Mouse (Mus musculus) G1E (cell line): ENCODE data around the gene Khdc1a. TPM values are rescaled to one million over a fixed set of nuclear protein-coding genes. Genes with fewer than 3 reads are reported as not detected.

Experiments used
- ATAC-seq: 2 replicates; pipeline ENCODE4 v1.8.0; 2016; ENCODE audit warnings: mild to moderate bottlenecking; ENCODE audit not compliant: insufficient number of reproducible peaks, poor library complexity, low FRiP score, severe bottlenecking; ENCODE audit errors: extremely low read depth
- DNase-seq: peaks from one replicate; pipeline ENCODE4 v3.0.0; 2012; ENCODE audit warnings: low spot score
- H3K27me3 ChIP-seq: 2 replicates; pipeline ENCODE4 v1.6.1; 2012; ENCODE audit warnings: mild to moderate bottlenecking, low read length, inconsistent platforms; ENCODE audit not compliant: insufficient read depth
- H3K36me3 ChIP-seq: replicated peaks from 2 replicates; pipeline ENCODE3; 2012; ENCODE audit warnings: mild to moderate bottlenecking, inconsistent platforms
- H3K4me1 ChIP-seq: 2 replicates; pipeline ENCODE4 v1.6.1; 2012; ENCODE audit warnings: low read depth, low read length, inconsistent platforms, mixed read lengths; ENCODE audit not compliant: insufficient read depth
- H3K4me3 ChIP-seq: 2 replicates; pipeline ENCODE4 v1.5.1; 2012; ENCODE audit warnings: low read depth, mild to moderate bottlenecking, inconsistent platforms, low read length, moderate library complexity, mixed read lengths
- H3K9me3 ChIP-seq: replicated peaks from 2 replicates; pipeline ENCODE4 v1.6.1; 2012; ENCODE audit warnings: inconsistent platforms
- CTCF ChIP-seq: IDR thresholded peaks from 2 replicates; pipeline ENCODE4 v1.5.1; 2012; ENCODE audit warnings: low read depth, low read length, inconsistent platforms, mixed read lengths
- GATA1 ChIP-seq: IDR thresholded peaks from 2 replicates; pipeline ENCODE4 v1.6.1; 2012; ENCODE audit warnings: borderline replicate concordance, low read length, inconsistent platforms, mixed read lengths
- GATA2 ChIP-seq: IDR thresholded peaks from 2 replicates; pipeline ENCODE4 v1.6.1; 2012; ENCODE audit warnings: low read depth, low read length, inconsistent platforms, borderline replicate concordance
- POLR2AphosphoS5 ChIP-seq: IDR thresholded peaks from 2 replicates; pipeline ENCODE4 v1.6.1; 2012; ENCODE audit warnings: low read depth, low read length, inconsistent platforms; ENCODE audit not compliant: insufficient replicate concordance
- TAL1 ChIP-seq: conservative IDR thresholded peaks from 2 replicates; pipeline ENCODE4 v1.6.1; 2012; ENCODE audit warnings: low read depth, low read length, inconsistent platforms, mixed read lengths
- polyA plus RNA-seq: library from polyadenylated mRNA; stranded (reverse); fragments of >175 nt; gene quantifications from 2 replicates; pipeline ENCODE4 v1.2.3, GENCODE M21; 2012
- total RNA-seq, 2 experiments: library from RNA; stranded (forward) in 1 of 2; stranded (reverse) in 1 of 2; fragments of 200-1000 nt in 1 of 2; fragments of >200 nt in 1 of 2; fragmentation: Nextera tagmentation in 1 of 2; gene quantifications; 2 replicates each; pipeline ENCODE4 v1.2.3; 2014 to 2017

Khdc1a gene
- total RNA-seq (2014; fragmentation: Nextera tagmentation) (not detected in 2 replicates), total RNA-seq (2017) (0.16 TPM in 1 of 2 replicates, not detected in the other), polyA plus RNA-seq (not detected in 2 replicates)

DNA sequence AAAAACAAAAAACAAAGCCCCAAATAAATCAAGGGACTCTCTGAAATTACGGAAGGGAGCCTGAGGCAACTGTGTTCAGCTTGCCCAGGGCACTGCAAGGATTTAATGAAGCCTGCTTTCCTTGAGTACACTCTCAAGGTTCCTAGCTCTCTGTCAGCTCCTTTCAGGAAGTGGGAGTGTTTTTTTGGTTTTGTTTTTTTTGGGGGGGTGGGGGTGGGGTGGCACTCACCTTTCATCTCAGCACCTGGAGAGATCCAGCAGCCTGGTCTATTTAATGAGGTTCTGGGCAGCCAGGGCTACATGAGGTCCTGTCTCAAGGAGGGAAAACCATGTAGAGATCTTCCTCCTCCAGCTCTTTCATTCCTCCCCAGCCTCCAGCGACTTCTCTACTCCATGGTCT, at the start of gene Khdc1a:
Gene Khdc1a (plus strand): TSS at position 301 of the 400 bp plus-strand sequence.
- no peak for TF ChIP-seq POLR2AphosphoS5
- no peak for TF ChIP-seq GATA1
- no peak for TF ChIP-seq CTCF
- TF ChIP-seq TAL1: no peak
- no peak for TF ChIP-seq GATA2
- Histone ChIP-seq H3K36me3 (no peaks in the 10 kb centered on the region), H3K27me3 (no peaks in the 10 kb centered on the region), H3K4me3 (no peak within 1 kb of the TSS), H3K4me1 (peaks cover 11% of the 10 kb centered on the region), H3K9me3 (peaks cover 3% of the 10 kb centered on the region; the same call in 1 of the 2 replicates)
- no peak for ATAC-seq
- no peak for DNase-seq

DNA sequence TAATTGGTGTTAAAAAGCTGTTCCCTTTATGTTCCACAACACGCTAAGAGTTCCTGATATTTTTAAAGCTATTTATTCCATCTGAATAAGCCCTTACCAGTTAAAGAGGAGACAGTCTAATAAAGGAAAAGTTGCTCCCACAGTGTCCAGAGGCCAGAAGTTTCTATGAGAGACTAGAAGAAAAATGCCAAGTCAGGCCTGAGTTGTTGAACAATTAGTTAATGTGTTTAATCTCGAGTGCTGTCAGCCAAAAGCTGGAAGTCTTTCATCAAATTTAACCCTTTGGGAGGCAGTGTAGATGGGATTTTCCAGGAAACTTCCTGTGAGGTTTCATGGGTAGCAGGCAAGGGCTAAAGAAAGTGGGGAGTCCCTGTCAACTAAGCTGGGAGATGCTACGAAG, 49.6 kb upstream of the Khdc1a start:
- Histone ChIP-seq H3K27me3 (peaks cover 25% of the 10 kb centered on the region), H3K36me3 (no peaks in the 10 kb centered on the region), H3K4me3 (no peak overlapping the region), H3K9me3 (no peaks in the 10 kb centered on the region), H3K4me1 (peaks cover 28% of the 10 kb centered on the region)
- TF ChIP-seq TAL1: no peak
- no peak for TF ChIP-seq GATA2
- no peak for TF ChIP-seq GATA1
- TF ChIP-seq POLR2AphosphoS5: no peak
- TF ChIP-seq CTCF: no peak
- DNase-seq (no peak), ATAC-seq (no peak)

DNA sequence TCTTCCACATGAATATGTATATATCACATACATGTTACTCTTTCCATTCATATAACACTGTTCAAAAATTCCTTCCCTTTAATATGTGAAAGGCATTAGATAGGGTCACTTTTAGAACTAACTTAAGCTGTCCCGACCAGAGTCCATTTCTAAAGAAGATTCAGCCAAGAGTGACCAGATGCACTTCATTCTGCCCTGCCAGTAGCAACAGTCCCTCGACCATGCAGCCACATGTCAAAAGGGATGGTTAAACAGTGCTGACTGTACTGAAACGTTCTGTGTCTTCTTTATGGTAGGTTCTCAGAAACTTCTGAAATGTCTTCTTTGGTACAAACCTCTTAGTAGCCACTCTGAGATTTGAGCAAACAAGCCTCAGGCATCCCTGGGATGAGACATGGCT, 47.8 kb upstream of the Khdc1a start:
- Histone ChIP-seq H3K4me1 (peaks cover 39% of the 10 kb centered on the region), H3K4me3 (no peak overlapping the region), H3K9me3 (no peaks in the 10 kb centered on the region), H3K27me3 (peaks cover 22% of the 10 kb centered on the region), H3K36me3 (no peaks in the 10 kb centered on the region)
- ATAC-seq: no peak
- no peak for TF ChIP-seq POLR2AphosphoS5
- TF ChIP-seq GATA1: no peak
- no peak for TF ChIP-seq CTCF
- TF ChIP-seq GATA2: no peak
- TF ChIP-seq TAL1: no peak
- no peak for DNase-seq

DNA sequence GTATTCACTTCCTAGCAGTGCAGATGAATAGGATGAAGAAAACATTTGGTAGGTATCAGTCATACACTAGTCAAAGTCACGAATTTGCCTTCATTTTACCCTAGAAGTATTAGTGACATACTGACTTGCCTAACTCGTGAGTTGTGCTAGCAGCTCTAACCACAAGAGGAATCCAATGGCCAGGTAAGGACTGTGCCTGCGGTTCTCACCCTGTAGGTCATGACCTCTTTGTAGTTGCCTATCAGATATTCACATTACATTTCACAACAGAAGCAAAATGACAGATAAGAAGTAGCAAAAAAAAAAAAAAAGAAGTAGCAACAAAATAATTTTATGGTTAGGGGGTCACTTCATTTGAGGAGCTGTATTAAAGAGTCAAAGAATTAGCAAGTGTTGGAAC, 45.3 kb upstream of the Khdc1a start:
- Histone ChIP-seq H3K4me3 (no peak overlapping the region), H3K9me3 (no peaks in the 10 kb centered on the region), H3K27me3 (peaks cover 22% of the 10 kb centered on the region), H3K36me3 (no peaks in the 10 kb centered on the region), H3K4me1 (peaks cover 44% of the 10 kb centered on the region)
- ATAC-seq (no peak), DNase-seq (no peak)
- no peak for TF ChIP-seq GATA2
- 0 out of 2 replicates have a peak, but pooled peaks have one; percentile 13 for TF ChIP-seq TAL1
- TF ChIP-seq CTCF: no peak

GRCm38 (mm10) chr1:21304646-21305045, 44.8 kb upstream of the Khdc1a start:
- no peaks in the 10 kb centered on the region for H3K36me3 ChIP-seq
- H3K4me1 ChIP-seq: peaks cover 47% of the 10 kb centered on the region
- H3K9me3 ChIP-seq: no peaks in the 10 kb centered on the region
- no peak overlapping the region for H3K4me3 ChIP-seq
- DNase-seq (no peak), ATAC-seq (no peak)
- TF ChIP-seq CTCF (no peak), TAL1 (no peak), POLR2AphosphoS5 (no peak), GATA2 (no peak), GATA1 (no peak)
- H3K27me3 ChIP-seq: peaks cover 22% of the 10 kb centered on the region

DNA sequence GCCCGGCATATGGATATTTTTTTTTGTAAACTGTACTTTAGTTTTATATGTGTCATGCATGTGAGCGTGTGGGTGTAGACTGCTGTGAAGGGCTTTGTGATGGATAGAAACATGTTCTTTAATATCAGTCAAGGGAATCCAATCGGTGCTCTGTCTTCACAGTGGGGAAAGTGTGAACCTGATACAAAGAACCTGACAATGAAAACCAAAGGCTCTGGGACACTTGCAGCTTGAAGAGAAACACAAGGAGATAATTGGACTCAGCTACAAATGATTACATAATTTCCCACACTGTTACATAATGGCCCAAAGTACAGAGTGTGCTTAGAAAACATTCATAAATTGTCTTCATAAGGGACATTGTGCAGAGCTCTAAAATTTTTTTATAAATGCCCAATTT, 44.0 kb upstream of the Khdc1a start:
- TF ChIP-seq CTCF (no peak), GATA2 (no peak), POLR2AphosphoS5 (no peak), GATA1 (no peak), TAL1 (no peak)
- no peak for ATAC-seq
- H3K36me3 ChIP-seq: no peaks in the 10 kb centered on the region

DNA sequence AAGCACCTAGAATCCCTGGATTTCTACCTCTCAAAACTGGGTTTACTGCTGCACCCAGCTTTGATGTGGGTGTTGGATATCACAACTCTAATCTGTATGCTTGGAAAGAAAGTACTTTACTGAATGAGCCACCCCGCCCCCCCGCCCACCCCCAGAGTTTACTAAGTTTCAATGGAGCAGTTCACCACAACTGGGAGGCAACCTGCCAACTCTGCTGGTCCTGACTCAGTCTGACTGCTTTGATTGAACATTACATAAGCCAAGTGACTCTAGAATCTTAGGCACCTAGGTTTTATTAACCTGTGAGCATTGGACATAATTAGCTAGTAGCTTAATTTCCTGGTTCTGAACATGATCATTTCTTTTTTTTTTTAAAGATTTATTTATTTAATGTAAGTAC, 35.1 kb upstream of the Khdc1a start:
- DNase-seq: no peak
- no peak for ATAC-seq
- no peak overlapping the region for H3K4me3 ChIP-seq
- H3K36me3 ChIP-seq: no peaks in the 10 kb centered on the region
- no peaks in the 10 kb centered on the region for H3K9me3 ChIP-seq
- H3K27me3 ChIP-seq: no peaks in the 10 kb centered on the region
- H3K4me1 ChIP-seq: peaks cover 49% of the 10 kb centered on the region
- TF ChIP-seq GATA2: no peak
- TF ChIP-seq POLR2AphosphoS5: no peak
- TF ChIP-seq TAL1: no peak
- no peak for TF ChIP-seq GATA1
- no peak for TF ChIP-seq CTCF

More for the DNA sequence above, 44.0 kb upstream of the Khdc1a start:
- Histone ChIP-seq H3K4me3 (no peak overlapping the region), H3K27me3 (peaks cover 18% of the 10 kb centered on the region), H3K9me3 (no peaks in the 10 kb centered on the region), H3K4me1 (peaks cover 44% of the 10 kb centered on the region)
- no peak for DNase-seq
